Mouse (Mus musculus) inflammation-experienced regulatory T-cells (primary cell): ENCODE measurements around the gene Cfl2. TPM values are rescaled to one million over a fixed set of nuclear protein-coding genes. Genes with fewer than 3 reads are reported as not detected.

Source experiments
- polyA plus RNA-seq, 2 experiments: library from polyadenylated mRNA; unstranded; fragments of 100-300 nt; shearing (Covaris generic); gene quantifications; one replicate each; pipeline ENCODE4 v1.2.1; 2017

The Cfl2 gene
- polyA plus RNA-seq = 10 to 100 TPM; 25.2 to 36.5 TPM

GRCm38 (mm10) chr12:54862606-54863535 is at the start of gene Cfl2:
Gene Cfl2 (minus strand): TSS chr12:54862877.

Other genes with a start within 250 kb of the Cfl2 start
- gene Sptssa, start 206.3 kb downstream of the Cfl2 start, polyA plus RNA-seq = 100 to 1,000 TPM; 142 to 259 TPM
- gene Eapp, start 167.0 kb downstream of the Cfl2 start, polyA plus RNA-seq = 10 to 100 TPM; 83.4 to 98.3 TPM
- 100 to 1,000 TPM in 1 of 2 experiments, 10 to 100 TPM in 1; 94.1 to 126 TPM for gene Snx6, start 67.2 kb downstream of the Cfl2 start, polyA plus RNA-seq
- 1 to 10 TPM; 4.4 to 7.1 TPM for gene Gm20403, start 123.7 kb upstream of the Cfl2 start, polyA plus RNA-seq
- 100 to 1,000 TPM; 164 to 170 TPM for gene Baz1a, start 151.5 kb upstream of the Cfl2 start, polyA plus RNA-seq
- gene 2700097O09Rik, start 217.2 kb upstream of the Cfl2 start, polyA plus RNA-seq = 10 to 100 TPM; 20.0 to 29.2 TPM
- gene Srp54a, start 217.4 kb upstream of the Cfl2 start, polyA plus RNA-seq = 100 to 1,000 TPM; 119 to 134 TPM